Mouse (Mus musculus) leukemia stem cell, adult 10-12 weeks (primary cell): ENCODE results near the gene Olfr819. TPM values are rescaled to one million over a fixed set of nuclear protein-coding genes. Genes with fewer than 3 reads are reported as not detected.

Experiments
- polyA plus RNA-seq: library from polyadenylated mRNA; stranded (reverse); fragments of >175 nt; gene quantifications from 2 replicates; pipeline ENCODE4 v1.2.3, GENCODE M21; 2012; ENCODE audit warnings: low replicate concordance

The Olfr819 gene
- polyA plus RNA-seq, result not detected in 2 replicates

GRCm38 (mm10) chr10:129967166-129967565 lies at the start of gene Olfr819:
Gene Olfr819, minus strand, starts transcription at chr10:129967266.

GRCm38 (mm10) chr10:130012321-130012720 lies 45.3 kb upstream of the Olfr819 start, which contains the start of gene Olfr820:
Gene Olfr820, plus strand, starts transcription at chr10:130012621.

GRCm38 (mm10) chr10:129984962-129985361 lies 17.9 kb upstream of the Olfr819 start, which contains the start of gene Gm10310:
Gene Gm10310, minus strand, starts transcription at chr10:129985062.

GRCm38 (mm10) chr10:129976040-129976439 lies 9.0 kb upstream of the Olfr819 start, which contains the start of gene Olfr247:
Gene Olfr247, minus strand, starts transcription at chr10:129976140.

GRCm38 (mm10) chr10:129949000-129949399 lies 18.1 kb downstream of the Olfr819 start, which contains the start of gene Olfr818:
Gene Olfr818, minus strand, starts transcription at chr10:129949100.

GRCm38 (mm10) chr10:129915497-129915896 lies 51.6 kb downstream of the Olfr819 start, which contains the start of gene Olfr816:
Gene Olfr816, minus strand, starts transcription at chr10:129915597.

Other genes starting within 250 kb of the Olfr819 start
- not detected in 2 replicates for gene Olfr805, start 237.9 kb downstream of the Olfr819 start, polyA plus RNA-seq
- gene Olfr806, start 225.3 kb downstream of the Olfr819 start, polyA plus RNA-seq, result not detected in 2 replicates
- not detected in 2 replicates for gene Olfr807, start 209.5 kb downstream of the Olfr819 start, polyA plus RNA-seq
- gene Olfr808, start 201.8 kb downstream of the Olfr819 start, polyA plus RNA-seq, result not detected in 2 replicates
- not detected in 2 replicates for gene Olfr809, start 192.6 kb downstream of the Olfr819 start, polyA plus RNA-seq
- gene Olfr810, start 172.3 kb downstream of the Olfr819 start, polyA plus RNA-seq, result not detected in 2 replicates
- not detected in 2 replicates for gene Olfr811, start 162.9 kb downstream of the Olfr819 start, polyA plus RNA-seq
- not detected in 2 replicates for gene Olfr812, start 121.2 kb downstream of the Olfr819 start, polyA plus RNA-seq
- gene Olfr813, start 111.9 kb downstream of the Olfr819 start, polyA plus RNA-seq, result not detected in 2 replicates
- gene Olfr814, start 87.4 kb downstream of the Olfr819 start, polyA plus RNA-seq, result not detected in 2 replicates
- gene Olfr815, start 61.4 kb downstream of the Olfr819 start, polyA plus RNA-seq, result not detected in 2 replicates
- not detected in 2 replicates for gene Olfr816, start 51.7 kb downstream of the Olfr819 start, polyA plus RNA-seq
- gene Olfr818, start 18.2 kb downstream of the Olfr819 start, polyA plus RNA-seq, result not detected in 2 replicates
- not detected in 2 replicates for gene Olfr247, start 8.9 kb upstream of the Olfr819 start, polyA plus RNA-seq
- not detected in 2 replicates for gene Gm10310, start 17.8 kb upstream of the Olfr819 start, polyA plus RNA-seq
- not detected in 2 replicates for gene Olfr820, start 45.4 kb upstream of the Olfr819 start, polyA plus RNA-seq
- not detected in 2 replicates for gene Olfr821, start 63.1 kb upstream of the Olfr819 start, polyA plus RNA-seq
- gene Olfr822, start 103.9 kb upstream of the Olfr819 start, polyA plus RNA-seq, result not detected in 2 replicates
- not detected in 2 replicates for gene Olfr823, start 148.1 kb upstream of the Olfr819 start, polyA plus RNA-seq
- gene Olfr824, start 162.7 kb upstream of the Olfr819 start, polyA plus RNA-seq, result 0.33 TPM in 1 of 2 replicates, not detected in the other
- gene Olfr825, start 199.5 kb upstream of the Olfr819 start, polyA plus RNA-seq, result not detected in 2 replicates
- not detected in 2 replicates for gene Olfr826, start 216.9 kb upstream of the Olfr819 start, polyA plus RNA-seq
- not detected in 2 replicates for gene Olfr827, start 247.1 kb upstream of the Olfr819 start, polyA plus RNA-seq